Comparison of ENCODE assay signal across 8 mouse cellular contexts in genomic region chr7:138940612-138941461, GRCm38 (mm10). TPM values are rescaled to one million over a fixed set of nuclear protein-coding genes. Genes with fewer than 3 reads are reported as not detected.
DNase-seq lines count a peak whose midpoint lies in the region; ATAC-seq and TF ChIP-seq lines count a peak whose summit lies in the region.

TSS of gene Jakmip3 (plus strand) at chr7:138940730.

- no peaks in the 10 kb centered on the region for H3K79me2 ChIP-seq in myocyte (ENCODE audit: control insufficient read depth, insufficient read depth)

- peaks cover 48% of the 10 kb centered on the region for H3K27me3 ChIP-seq in lung, embryonic 16.5 days (ENCODE audit: control insufficient read depth, insufficient read depth, low read depth, low read length)
- peaks cover 80% of the 10 kb centered on the region for H3K27me3 ChIP-seq in heart, embryonic 12.5 days (replicated peaks)
- peaks cover 60% of the 10 kb centered on the region for H3K27me3 ChIP-seq in myocyte (ENCODE audit: control insufficient read depth, insufficient read depth, insufficient read length)

- DNase-seq in lung, postnatal 4 days = no peak
- DNase-seq in cerebellum, postnatal 36 days = peak; percentile 75 to 76
- peak; percentile 56 to 66 for DNase-seq in left cerebral cortex, adult 8-10 months (ENCODE audit: low spot score in 2 of 2)
- DNase-seq in urinary bladder, postnatal 4 days (ENCODE audit: low spot score in 2 of 2) = no peak
- no peak for DNase-seq in ovary, postnatal 10 days (ENCODE audit: low spot score)

- H3K9me3 ChIP-seq in lung, embryonic 16.5 days (ENCODE audit: control insufficient read depth, low read length) = no peaks in the 10 kb centered on the region
- peaks cover 7% of the 10 kb centered on the region for H3K9me3 ChIP-seq in heart, embryonic 12.5 days (replicated peaks)

- no peak within 1 kb of the TSS for H3K27ac ChIP-seq in lung, embryonic 16.5 days (ENCODE audit: low read length)
- H3K27ac ChIP-seq in heart, embryonic 12.5 days (ENCODE audit: poor library complexity, severe bottlenecking) = no peak within 1 kb of the TSS

- H3K4me2 ChIP-seq in lung, embryonic 16.5 days (ENCODE audit: low read depth, low read length) = peak within 1 kb of the TSS; percentile 63
- H3K4me2 ChIP-seq in heart, embryonic 12.5 days = peak within 1 kb of the TSS; percentile 91
- peak within 1 kb of the TSS; percentile 6 for H3K4me2 ChIP-seq in myocyte (ENCODE audit: low read depth)

- peak; percentile 34; the same call in 1 of the 2 replicates for ATAC-seq in lung, embryonic 16.5 days (ENCODE audit: low read depth)
- ATAC-seq in heart, embryonic 12.5 days (ENCODE audit: insufficient number of reproducible peaks, low FRiP score) = peak; percentile 22; the same call in 1 of the 2 replicates

- no peaks in the 10 kb centered on the region for H3K36me3 ChIP-seq in lung, embryonic 16.5 days (ENCODE audit: control insufficient read depth, insufficient read depth, low read length)
- no peaks in the 10 kb centered on the region for H3K36me3 ChIP-seq in heart, embryonic 12.5 days
- H3K36me3 ChIP-seq in myocyte (ENCODE audit: control insufficient read depth, insufficient read depth) = no peaks in the 10 kb centered on the region

- no peak for TF ChIP-seq POLR2A in myocyte (IDR thresholded peaks at IDR 0.05; ENCODE audit: insufficient read length, low read depth)

- WGBS in lung, embryonic 16.5 days = under 1% methylated on average over 75 of the region's 78 CpGs
- under 1% methylated on average over 78 of the region's 78 CpGs for WGBS in heart, embryonic 12.5 days

- H3ac ChIP-seq in myocyte (ENCODE audit: control insufficient read depth, insufficient read length) = no peak within 1 kb of the TSS

- H3K4me3 ChIP-seq in lung, embryonic 16.5 days (ENCODE audit: low read length) = peak within 1 kb of the TSS; percentile 39
- peak within 1 kb of the TSS; percentile 47 for H3K4me3 ChIP-seq in heart, embryonic 12.5 days
- H3K4me3 ChIP-seq in myocyte = no peak within 1 kb of the TSS

- H3K9ac ChIP-seq in lung, embryonic 16.5 days (ENCODE audit: low read length) = no peak within 1 kb of the TSS; the same call in 1 of the 2 replicates
- peak within 1 kb of the TSS; percentile 38 for H3K9ac ChIP-seq in heart, embryonic 12.5 days

- H3K4me1 ChIP-seq in lung, embryonic 16.5 days (replicated peaks; ENCODE audit: control insufficient read depth, insufficient read depth, low read length) = peaks cover 5% of the 10 kb centered on the region
- peaks cover 19% of the 10 kb centered on the region for H3K4me1 ChIP-seq in heart, embryonic 12.5 days (replicated peaks)

TF ChIP-seq in myocyte, 11 proteins besides CTCF, POLR2A, EP300 and RAD21:
- TF ChIP-seq POLR2AphosphoS2 (IDR thresholded peaks at IDR 0.05; ENCODE audit: insufficient read length, low read depth) = no peak
- TF ChIP-seq TCF3 (IDR thresholded peaks at IDR 0.05; ENCODE audit: insufficient read length, low read depth) = no peak
- TF ChIP-seq MAX (IDR thresholded peaks at IDR 0.05; ENCODE audit: low read depth) = no peak
- TF ChIP-seq MYOD1 (IDR thresholded peaks at IDR 0.05; ENCODE audit: control insufficient read depth in 1 of 3, insufficient read length in 2 of 3, low read depth in 2 of 3) = no peak
- TF ChIP-seq MYOG (IDR thresholded peaks at IDR 0.05; ENCODE audit: control insufficient read depth in 1 of 3, insufficient read depth in 1 of 3, insufficient read length in 2 of 3, low read depth in 2 of 3) = no peak
- no peak for TF ChIP-seq SRF (IDR thresholded peaks at IDR 0.05; ENCODE audit: control insufficient read depth, insufficient read length, low read depth)
- no peak for TF ChIP-seq REST (IDR thresholded peaks at IDR 0.05; ENCODE audit: insufficient read depth, insufficient read length)
- TF ChIP-seq CEBPB (IDR thresholded peaks at IDR 0.05; ENCODE audit: insufficient read depth, poor library complexity, severe bottlenecking) = no peak
- no peak for TF ChIP-seq E2F4 (IDR thresholded peaks at IDR 0.05; ENCODE audit: insufficient read depth)
- no peak for TF ChIP-seq USF1 (IDR thresholded peaks at IDR 0.05; ENCODE audit: low read depth)
- TF ChIP-seq TCF12 (IDR thresholded peaks at IDR 0.05; ENCODE audit: insufficient read depth, poor library complexity, severe bottlenecking) = no peak

RNA-seq across cellular contexts. Expression of gene Jakmip3, which starts in this region (rescaled TPM):
- polyA plus RNA-seq in lung, embryonic 16.5 days (2015; fragmentation: Nextera tagmentation; extraction: Ambion mirVana) = 0.06 and 0.14 TPM in 2 replicates
- 0.05 and 0.09 TPM in 2 replicates for polyA plus RNA-seq in heart, embryonic 12.5 days (2016; fragmentation: Nextera tagmentation; extraction: Ambion mirVana)
- 10 to 100 TPM; 43.6 to 52.7 (median 51.6) TPM for total RNA-seq in left cerebral cortex, adult 8-10 months (2022)
- polyA plus RNA-seq in myocyte (2012; fragmentation: generic; extraction: Trizol) = 0.01 TPM

Comparison
In these comparisons a context has a peak if more than half of its experiments do, and no peak if none do; other contexts are left out.
1. Peak in ATAC-seq, H3K4me3 ChIP-seq and H3K4me2 ChIP-seq in lung, embryonic 16.5 days; RNA of the gene not detected or under 1 TPM.
2. Peak in ATAC-seq, H3K4me3 ChIP-seq, H3K9ac ChIP-seq and H3K4me2 ChIP-seq in heart, embryonic 12.5 days; RNA of the gene not detected or under 1 TPM.
3. H3K4me2 ChIP-seq: peak in every context shown above with its lines; median percentile 91 in heart, embryonic 12.5 days; 63 in lung, embryonic 16.5 days; 6 in myocyte.
4. DNase-seq: peak in cerebellum, postnatal 36 days (2 of 2) and left cerebral cortex, adult 8-10 months (2 of 2); none in lung, postnatal 4 days (0 of 2), urinary bladder, postnatal 4 days (0 of 2) and ovary, postnatal 10 days (single experiment).